Mouse (Mus musculus) layer of hippocampus, postnatal 14 days (tissue): ENCODE measurements around the gene Syne2. TPM values are rescaled to one million over a fixed set of nuclear protein-coding genes. Genes with fewer than 3 reads are reported as not detected.

Experiments
- DNase-seq, 2 experiments: peaks; one replicate each; pipeline ENCODE4 v3.0.0; 2021 to 2022; ENCODE audit warnings: low spot score in 2 of 2, mixed read lengths in 1 of 2
- total RNA-seq, 2 experiments: library from RNA; stranded (reverse); gene quantifications; 2 replicates each; pipeline ENCODE4 v1.2.3; 2021

The Syne2 gene
- total RNA-seq, 2 experiments from 2014 or later: 23.4 to 29.0 TPM

DNA sequence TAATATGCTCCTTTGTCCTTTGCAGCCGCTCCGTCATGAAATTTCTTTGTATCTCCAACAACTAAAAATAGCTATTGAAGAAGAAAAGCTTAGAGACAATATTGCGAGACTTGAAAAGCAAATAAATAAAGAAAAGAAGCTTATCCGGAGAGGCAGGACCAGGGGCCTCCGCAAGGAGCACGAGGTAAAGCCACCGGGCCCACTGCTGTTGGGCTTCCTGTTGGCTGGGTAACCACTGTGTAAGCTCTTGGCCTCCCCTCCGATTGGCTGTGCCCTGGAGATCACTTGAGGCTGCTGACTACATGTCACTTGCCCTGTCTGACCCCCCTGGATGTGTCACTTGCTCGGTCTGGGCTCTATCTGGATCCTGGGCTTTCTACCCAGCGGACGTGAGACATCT, 105.0 kb downstream of the Syne2 start:
- no peak for DNase-seq

DNA sequence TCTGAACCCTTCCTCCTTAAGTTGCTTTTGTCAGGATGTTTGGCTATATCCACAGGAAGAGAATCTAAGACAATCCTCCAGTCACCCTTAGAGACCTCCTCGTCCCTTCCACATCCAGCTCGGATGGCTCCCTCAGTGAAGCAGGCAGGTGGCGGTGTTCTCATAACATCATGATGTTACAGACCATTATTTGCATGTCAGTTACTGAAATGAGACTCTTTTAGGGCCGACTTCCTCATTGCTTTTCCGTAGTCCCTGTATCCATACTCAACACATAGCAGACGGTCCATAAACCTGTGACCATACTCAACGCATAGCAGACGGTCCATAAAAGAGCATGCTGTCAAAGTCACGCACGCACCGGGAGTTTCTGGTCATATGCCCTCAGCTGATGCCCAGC, 106.9 kb downstream of the Syne2 start:
- no peak for DNase-seq

DNA sequence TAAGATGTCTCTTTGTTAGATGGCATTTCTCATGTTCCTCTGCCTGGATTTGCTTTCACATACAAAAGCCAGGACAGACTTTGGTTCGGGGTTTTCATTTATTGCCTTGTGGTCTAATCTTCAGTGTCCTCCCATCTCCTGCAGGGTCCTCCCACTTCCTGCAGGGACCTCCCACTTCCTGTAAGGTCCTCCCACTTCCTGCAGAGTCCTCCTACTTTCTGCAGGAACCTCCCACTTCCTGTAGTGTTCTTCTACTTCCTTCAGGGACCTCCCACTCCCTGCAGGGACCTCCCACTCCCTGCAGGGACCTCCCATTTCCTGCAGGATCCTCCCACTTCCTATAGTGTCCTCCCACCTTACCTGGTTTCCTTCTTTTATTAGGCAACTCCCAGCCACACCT, 109.7 kb downstream of the Syne2 start:
- DNase-seq: no peak

DNA sequence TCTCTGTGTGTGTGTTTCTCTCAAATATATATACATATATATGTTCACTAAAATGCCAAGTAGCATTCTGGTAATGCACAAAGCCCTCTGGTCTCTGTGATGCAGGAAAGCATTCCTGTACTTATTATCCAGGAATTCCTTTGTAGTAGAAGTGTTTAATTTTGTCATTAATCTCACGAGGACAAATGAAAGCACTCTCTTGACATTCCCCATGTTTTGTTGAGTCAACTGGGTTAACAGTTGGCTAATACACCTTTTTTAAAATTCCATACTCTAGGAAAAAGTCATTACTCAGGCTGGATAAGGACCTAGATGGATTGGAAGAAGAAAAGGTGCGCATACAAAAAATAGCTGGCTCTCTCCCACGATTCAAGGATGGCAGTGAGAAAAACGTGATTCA, 115.6 kb downstream of the Syne2 start:
- DNase-seq: no peak

DNA sequence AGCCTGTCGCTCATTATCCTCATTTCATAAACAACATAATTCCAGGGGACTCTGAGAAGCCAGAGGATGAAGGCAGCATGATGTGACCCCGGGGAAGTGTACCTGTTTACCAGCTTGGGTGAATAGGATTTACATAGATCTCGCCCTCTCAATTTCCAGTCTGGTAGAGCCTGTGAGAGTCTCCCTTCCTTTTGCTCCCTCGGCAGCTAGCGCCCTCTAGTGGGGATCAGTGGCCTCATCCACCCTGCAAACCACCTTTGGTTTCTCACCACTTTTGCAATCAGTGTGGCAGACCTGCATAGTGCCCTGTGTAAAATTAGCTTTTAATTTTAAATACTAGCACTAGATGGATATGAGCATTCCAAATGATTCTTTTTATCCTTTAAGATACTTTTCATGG, 133.4 kb downstream of the Syne2 start:
- DNase-seq: no peak

DNA sequence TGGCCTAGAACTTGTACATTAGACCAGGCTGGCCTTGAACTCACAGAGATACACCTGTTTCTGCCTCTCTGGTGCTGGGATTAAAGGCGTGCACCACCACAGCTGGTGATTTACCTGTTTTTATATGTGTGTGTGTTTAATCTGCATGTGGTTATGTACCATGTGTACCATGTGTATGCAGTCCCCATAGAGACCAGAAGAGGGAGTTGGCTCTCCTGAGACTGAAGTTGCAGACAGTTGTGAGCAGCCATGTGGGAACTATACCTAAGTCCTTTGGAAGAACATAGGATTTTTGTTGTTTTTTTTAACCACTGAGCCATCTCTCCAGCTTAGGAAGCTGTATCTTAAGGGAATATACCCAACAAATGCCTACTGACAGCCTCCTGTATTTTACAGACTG, 134.1 kb downstream of the Syne2 start:
- no peak for DNase-seq

DNA sequence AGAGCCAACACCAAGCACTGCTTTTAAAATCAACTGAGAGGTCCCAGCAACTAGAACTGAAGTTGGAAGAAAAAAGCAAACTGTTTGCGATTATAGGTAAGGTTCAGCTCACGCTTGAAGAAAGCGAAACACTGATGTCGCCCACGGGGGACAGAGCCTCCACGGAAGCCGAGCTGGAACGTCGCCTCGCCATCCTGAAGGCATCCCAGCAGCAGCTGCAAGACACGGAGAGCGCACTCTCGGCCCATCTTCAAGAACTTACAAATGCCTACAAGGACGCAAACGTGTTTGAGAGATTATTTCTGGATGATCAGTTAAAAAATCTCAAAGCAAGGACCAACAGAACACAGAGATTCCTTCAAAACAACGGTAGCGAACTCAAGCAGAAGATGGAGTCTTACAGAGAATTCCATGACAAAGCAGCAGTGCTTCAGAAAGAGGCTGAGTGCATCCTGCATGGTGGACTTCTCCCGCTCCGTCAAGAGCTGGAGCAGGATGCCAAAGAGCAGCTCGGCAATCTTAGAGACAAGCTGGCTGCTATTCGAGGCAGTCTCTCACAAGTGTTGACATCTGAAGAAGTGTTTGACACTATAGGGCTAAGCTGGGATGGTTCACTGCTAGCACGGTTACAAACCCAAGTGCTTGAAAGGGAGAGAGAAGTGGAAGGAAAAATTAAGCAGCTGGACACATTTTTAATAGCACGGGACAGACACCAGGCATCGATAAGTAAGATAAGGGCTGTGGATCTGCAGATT, 148.7 kb downstream of the Syne2 start:
- no peak for DNase-seq

DNA sequence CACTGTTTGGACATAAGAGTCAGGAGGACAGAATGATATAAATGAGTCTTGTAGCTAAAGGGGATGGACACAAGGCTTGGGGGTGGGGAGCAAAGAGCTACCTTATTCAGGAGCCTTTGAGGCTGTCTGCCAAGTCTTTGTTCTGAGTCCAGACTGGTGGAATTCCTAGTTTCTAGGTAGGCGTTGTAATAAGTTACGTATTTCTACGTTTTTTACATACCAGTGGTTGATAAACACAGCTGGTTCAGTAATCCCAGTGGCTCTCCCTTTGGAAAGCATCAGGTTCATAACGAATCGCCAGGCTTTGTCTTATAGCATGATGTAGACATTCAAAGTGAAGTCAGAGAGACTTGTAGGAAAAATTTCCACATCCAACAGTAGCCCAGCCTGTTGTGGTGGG, 161.1 kb downstream of the Syne2 start:
- DNase-seq: no peak

DNA sequence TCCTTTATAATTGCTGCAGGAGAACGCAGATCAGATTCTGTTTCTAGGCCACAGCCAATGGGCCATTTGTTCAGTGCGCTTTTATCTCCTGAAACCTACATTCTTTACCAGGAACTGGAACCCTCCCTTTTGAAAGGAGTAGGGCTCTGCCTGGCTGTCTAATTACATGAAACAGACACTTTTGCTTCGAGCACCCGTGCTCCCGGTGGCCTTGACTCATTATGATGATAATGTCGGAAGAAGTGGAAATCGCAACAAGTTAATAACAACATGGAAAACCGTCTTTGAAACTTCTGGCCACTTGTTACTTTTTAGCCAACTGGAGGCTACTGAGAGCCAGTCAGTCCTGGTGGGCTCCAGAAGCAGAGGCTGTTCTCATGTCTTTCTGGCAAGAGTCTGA, 165.4 kb downstream of the Syne2 start:
- no peak for DNase-seq

DNA sequence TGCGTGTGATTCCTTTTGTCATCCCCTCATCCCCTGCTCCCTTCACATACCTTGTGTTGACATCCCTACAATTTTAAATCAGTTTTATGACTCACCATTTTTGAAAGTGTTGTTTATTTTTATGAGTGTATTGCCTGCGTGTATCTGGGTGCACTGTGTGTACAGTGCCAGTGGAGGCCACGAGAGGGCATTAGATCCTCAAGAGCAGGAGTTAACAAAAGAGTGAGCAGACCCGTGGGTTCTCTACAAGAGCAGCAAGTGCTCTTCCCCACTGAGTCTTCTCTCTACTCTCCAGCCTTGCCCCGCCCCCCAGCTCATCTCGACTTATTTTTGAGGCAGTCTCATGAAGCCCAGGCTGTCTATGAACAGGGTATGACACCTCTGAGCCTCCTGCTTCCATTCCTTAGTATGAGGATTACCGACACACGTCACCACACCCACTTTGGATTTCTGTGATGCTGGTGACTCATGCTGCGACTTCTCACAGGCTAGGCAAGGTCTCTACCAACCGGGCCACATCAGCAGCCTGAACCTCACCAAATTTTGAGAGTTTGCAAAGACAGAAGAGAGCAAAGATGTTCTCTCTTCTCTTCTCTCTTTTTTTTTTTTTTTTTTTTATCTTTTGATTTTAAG, 174.4 kb downstream of the Syne2 start:
- no peak for DNase-seq

DNA sequence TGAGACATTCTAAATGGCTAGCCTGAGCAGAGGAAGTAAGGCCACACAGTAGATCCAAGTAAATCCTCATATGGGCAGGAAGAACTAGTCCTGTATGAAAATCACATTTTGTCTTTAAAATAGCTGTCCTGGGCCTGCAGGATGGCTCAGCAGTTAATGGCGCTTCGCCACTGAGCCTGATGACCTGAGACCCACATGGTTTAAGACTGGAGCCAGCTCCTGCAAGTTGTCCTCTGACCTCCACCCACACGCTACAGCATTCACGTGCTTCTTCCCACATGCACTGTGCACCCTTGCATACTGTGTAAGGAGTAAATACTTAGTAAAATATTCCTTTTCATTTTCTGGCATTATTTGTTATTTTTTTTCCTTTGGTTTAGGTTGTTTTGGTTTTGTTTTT, 175.0 kb downstream of the Syne2 start:
- DNase-seq: no peak

DNA sequence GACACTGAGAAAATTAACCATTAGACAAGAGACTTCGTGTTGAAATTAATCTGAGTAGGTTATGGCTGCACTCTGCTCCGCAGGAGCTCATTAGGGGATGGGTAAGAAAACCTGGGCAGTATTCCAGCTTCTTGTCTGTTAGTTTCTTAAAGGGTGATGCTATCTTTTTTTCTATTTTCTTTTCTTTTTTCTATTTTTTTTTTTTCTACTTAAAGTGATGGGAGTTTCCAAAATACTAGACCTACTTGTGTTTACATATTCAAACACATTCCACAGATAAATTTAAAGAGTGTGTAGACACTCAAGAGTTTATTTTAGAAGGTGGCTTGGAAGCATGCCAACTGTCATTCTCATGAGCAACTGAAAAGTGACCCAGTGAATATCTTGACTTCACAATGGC, 177.2 kb downstream of the Syne2 start:
- no peak for DNase-seq

DNA sequence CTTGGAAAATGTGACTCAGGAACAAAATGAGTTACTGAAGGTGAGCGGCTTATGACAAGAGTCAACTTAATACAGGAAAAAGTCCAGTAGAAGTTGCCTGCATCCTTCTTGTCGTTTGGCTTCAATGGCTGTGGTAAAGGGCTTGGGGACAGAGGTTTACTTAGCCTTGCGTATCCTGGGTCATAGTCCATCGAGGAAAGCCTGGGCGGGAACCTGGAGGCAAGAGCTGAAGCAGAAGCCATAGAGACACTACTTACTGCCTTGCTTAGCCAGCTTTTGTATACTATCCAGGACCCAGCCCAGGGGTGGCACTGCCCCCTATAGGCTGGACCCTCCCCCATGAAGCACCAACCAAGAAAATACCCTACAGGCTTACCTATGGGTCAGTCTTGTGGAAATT, 179.6 kb downstream of the Syne2 start:
- no peak for DNase-seq

DNA sequence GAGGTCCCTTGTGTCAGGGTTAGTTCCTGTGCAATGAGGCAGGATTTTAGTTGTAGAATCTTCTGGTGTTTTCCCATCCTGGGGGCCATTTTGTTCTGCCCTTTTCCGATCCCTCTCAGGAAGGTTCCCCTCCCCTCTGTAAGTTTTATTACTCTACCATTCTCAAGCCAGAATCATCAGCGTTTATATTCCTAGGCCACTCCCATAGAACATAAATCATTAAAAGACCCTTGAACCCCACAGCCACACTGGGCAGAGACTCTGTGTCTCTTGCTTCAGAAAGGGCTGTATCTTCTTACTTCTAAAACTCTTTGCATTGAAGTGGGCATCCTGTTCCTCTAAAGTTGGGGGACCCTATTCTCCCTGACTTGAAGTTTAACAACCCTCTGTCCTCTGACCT, 180.5 kb downstream of the Syne2 start:
- no peak for DNase-seq

DNA sequence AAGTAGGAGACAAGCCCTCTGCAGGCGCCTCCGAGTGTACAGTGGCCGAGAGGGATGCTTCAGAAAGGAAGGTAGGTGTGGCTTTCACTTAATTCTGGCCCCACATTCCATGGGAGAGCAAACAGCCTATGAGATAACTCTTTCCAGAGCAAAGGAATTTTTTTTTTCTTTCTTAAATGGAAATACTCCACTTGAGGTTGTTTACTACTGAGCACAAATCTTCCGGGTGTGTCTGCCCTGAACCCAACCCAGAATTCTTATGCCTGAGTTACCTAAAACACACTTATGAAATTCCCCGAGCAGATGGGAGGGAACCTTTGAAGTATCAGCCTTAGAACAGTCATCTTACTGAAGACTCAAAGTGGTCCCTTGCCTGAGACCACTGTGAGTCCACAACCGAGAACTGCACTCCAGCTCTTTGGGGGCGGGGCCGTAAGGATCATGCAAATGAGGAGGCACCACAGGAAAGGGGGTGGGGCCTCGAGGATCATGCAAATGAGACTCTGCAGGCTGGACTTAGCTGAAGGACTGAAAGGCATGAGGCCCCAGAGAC, 186.8 kb downstream of the Syne2 start:
- DNase-seq: no peak

DNA sequence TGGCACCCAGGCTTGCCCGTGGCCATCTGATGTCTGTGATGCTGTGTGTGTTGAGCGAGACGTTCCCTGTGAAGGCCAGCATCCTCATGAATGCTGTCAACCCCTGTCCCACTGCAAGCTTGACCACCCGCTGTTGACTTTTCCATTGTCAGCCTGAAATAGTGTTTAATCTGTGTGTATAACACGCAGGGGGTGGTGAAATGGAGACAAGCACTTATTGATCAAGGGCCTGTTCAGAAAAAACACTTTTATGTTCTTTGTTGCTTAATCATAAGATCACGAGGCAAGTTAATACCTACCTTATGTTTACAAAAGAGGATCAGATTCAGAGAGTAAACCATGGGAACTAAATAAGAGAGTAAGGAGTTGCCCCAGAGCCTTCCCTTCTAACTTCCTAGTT, 191.1 kb downstream of the Syne2 start:
- DNase-seq: no peak

DNA sequence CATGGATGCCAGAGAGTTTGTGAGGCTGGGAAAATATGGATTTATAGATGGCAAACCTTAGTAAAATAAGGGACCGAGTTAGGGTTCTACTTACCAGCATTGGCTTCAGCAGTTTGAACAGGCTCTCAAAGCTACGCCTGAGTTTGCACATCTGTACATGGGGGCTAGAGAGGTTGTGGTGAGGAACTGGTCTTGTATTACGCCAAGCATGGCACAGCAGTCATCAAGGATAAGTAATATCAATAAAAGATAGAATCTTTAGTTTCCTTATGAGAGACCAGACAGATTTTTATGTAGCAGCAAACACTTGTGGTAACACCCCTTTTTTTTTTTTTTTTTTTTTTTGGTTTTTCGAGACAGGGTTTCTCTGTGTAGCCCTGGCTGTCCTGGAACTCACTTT, 194.9 kb downstream of the Syne2 start:
- no peak for DNase-seq

DNA sequence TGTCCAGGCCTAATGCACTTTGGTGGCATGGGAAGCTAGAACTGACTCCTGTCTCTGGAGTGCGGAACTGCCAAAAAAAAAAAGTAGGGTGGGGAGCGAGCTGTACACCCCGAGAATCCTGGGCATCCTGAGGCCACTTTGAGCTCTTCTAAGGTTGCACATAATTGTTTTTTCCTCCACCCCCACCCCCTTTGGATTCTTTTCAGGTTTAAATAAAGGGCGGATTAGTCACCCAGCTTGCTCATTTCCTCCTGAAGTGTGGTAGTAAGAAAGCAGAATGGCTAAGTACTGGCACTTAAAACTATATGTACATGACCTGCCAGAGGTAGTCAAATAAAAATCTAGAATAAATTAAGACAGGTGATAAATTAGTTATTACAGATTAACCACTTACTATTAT, 195.5 kb downstream of the Syne2 start:
- DNase-seq: no peak

DNA sequence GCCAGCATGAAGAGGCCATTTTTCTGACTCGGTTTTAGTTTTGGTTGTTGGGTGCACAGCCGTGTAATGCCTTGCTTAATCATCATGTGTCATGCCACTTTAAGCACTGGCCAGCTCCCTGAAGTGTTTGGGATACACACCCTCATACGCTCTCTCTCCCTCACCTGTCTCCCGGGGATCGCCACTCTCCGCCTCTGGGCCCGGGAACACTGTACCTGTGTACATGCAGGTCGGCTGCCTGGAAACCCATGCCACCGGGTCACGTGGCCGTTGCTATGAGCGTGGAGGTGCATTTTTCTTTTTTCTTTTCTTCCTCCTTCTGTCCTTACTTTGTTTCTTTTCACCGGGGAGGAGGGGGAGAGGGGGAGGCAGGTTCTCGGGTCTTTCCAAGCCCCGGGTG, 197.1 kb downstream of the Syne2 start:
- no peak for DNase-seq

DNA sequence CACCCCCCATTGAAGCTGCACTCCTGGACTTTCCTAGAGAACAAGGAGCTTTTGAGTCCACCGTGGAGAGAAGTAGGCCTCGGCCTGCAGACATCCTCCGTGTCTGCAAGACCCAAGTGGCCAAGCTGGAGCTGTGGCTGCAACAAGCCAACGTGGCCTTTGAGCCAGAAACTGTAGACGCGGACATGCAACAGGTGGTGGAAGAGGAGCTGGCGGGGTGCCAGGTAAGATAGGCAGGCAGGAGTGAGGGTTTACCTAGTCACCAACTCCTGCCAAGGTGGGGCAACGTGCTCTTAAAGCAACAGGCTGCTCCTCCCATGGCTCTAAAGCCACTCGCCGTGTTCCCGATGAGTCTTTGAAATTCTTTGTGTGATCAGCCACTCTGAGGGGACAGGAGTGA, 197.6 kb downstream of the Syne2 start:
- DNase-seq: no peak

DNA sequence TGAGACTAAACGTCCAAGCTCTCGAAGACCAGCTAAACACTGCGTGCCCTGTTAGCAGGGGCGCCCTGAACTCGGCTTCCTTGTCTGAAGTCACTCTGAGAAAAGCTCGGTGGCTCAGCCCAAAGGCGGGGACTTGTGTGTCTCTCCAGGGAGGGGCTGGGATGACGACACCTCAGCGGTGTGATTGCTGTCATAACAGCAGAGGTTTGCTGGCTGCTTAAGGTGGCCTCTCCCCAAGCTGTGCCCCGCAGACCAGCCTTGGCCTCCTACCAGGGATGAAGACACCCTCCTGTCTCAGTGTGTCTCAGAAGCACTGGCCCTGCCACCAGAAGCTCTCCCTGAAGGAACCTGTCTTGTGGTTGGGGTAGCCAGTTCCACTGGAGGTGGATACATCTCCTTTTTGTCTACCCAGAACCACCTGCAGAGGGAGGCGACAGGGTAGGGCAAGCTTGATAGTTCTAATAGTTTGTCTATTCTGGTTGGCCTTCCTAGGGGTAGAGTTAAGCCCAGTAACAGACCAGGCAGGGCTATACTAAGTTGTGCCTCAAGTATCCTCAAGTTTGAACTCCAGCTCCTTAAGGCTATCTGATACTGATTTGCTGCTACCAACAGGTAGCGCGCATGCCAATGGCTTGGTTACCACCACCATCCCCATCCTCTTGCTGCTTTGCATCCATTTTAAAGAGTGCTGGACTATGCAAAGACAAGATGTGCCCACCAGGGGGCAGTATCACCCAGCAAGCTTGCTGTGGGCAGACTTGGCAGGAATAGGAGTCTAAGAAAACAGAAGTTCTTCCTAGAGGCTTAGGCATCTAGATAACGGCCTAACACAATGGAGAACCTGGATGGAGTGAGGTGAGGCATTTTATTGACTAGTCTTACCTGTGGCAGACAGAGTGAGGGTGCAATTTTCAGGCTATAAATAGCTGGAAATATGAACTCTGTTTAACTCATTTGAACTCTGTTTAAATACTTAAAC, 198.5 kb downstream of the Syne2 start:
- peak; percentile 65 to 83 for DNase-seq

DNA sequence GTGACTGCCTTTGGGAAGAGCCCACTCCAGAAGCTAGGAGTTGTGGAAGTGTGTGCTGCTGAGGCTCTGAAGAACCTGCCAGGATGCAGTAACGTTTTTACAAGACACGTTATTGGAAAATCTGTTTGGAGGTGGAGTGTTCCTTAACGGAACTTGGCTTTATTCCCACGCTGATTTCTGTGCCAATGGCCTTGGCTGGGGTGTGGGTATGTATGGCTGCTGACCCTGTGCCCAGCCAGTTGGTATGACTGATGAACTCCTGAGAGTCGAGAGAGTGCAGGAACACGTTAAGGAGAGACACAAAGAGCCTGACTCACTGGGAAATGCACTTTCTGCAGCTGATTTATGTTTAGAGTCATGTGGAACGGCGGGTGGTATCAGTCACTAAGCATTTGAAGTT, 200.7 kb downstream of the Syne2 start:
- DNase-seq: no peak
